Mouse (Mus musculus) embryonic fibroblast, embryonic 13.5 days (primary cell): ENCODE results near the gene Slc28a1. TPM values are rescaled to one million over a fixed set of nuclear protein-coding genes. Genes with fewer than 3 reads are reported as not detected.

Experiments
- H3K27ac ChIP-seq: 2 replicates; pipeline ENCODE4 v1.5.1; 2012; ENCODE audit warnings: low read length, control low read depth, inconsistent platforms; ENCODE audit not compliant: insufficient read depth
- H3K4me1 ChIP-seq: 2 replicates; pipeline ENCODE4 v1.6.1; 2011; ENCODE audit warnings: low read length; ENCODE audit not compliant: control insufficient read depth, insufficient read depth
- H3K4me3 ChIP-seq: 2 replicates; pipeline ENCODE4 v1.5.1; 2011; ENCODE audit warnings: mild to moderate bottlenecking, control low read depth, low read length; ENCODE audit not compliant: insufficient read depth
- CTCF ChIP-seq: IDR thresholded peaks from 2 replicates; pipeline ENCODE4 v1.5.1; 2011; ENCODE audit warnings: mild to moderate bottlenecking, control low read depth, low read length, moderate library complexity, borderline replicate concordance; ENCODE audit not compliant: insufficient read depth
- POLR2A ChIP-seq: IDR thresholded peaks from 2 replicates; pipeline ENCODE4 v1.6.1; 2011; ENCODE audit warnings: low read depth, mild to moderate bottlenecking, control low read depth, low read length, moderate library complexity
- polyA plus RNA-seq: library from polyadenylated mRNA; stranded (reverse); fragments of >200 nt; gene quantifications from 2 replicates; pipeline ENCODE4 v1.2.4, GENCODE M21; 2011; ENCODE audit warnings: low read depth; ENCODE audit not compliant: missing spikeins, insufficient read length

Slc28a1 gene
- polyA plus RNA-seq, 1 experiment, result not detected

- Histone ChIP-seq H3K4me1 (no peaks in the 10 kb centered on the region), H3K27ac (no peak overlapping the region), H3K4me3 (no peak overlapping the region)
- TF ChIP-seq POLR2A, result no peak
- TF ChIP-seq CTCF, result no peak
Observed at GRCm38 (mm10) chr7:81215950-81216349, 101.4 kb downstream of the Slc28a1 start.

GRCm38 (mm10) chr7:81219321-81219720, 104.7 kb downstream of the Slc28a1 start:
- H3K4me3 ChIP-seq, result no peak overlapping the region
- H3K4me1 ChIP-seq, result no peaks in the 10 kb centered on the region
- no peak for TF ChIP-seq POLR2A
- no peak for TF ChIP-seq CTCF
- H3K27ac ChIP-seq, result no peak overlapping the region

Other genes with a start within 250 kb of the Slc28a1 start
- 9.3 and 13.0 TPM in 2 replicates for gene Wdr73, start 213.5 kb upstream of the Slc28a1 start, polyA plus RNA-seq
- gene Nmb, start 209.7 kb upstream of the Slc28a1 start, polyA plus RNA-seq, result 1.1 and 3.2 TPM in 2 replicates
- 177 and 182 TPM in 2 replicates for gene Sec11a, start 167.0 kb upstream of the Slc28a1 start, polyA plus RNA-seq
- gene Zfp592, start 121.1 kb upstream of the Slc28a1 start, polyA plus RNA-seq, result 20.1 and 26.5 TPM in 2 replicates
- gene Alpk3, start 57.2 kb upstream of the Slc28a1 start, polyA plus RNA-seq, result 0.14 TPM in 1 of 2 replicates, not detected in the other
- 20.8 and 30.6 TPM in 2 replicates for gene Pde8a, start 98.8 kb downstream of the Slc28a1 start, polyA plus RNA-seq
- 1,473 and 1,652 TPM in 2 replicates for gene Rps17, start 230.5 kb downstream of the Slc28a1 start, polyA plus RNA-seq